Mouse (Mus musculus) kidney, embryonic 16.5 days (tissue): ENCODE measurements around the gene Gm11114. TPM values are rescaled to one million over a fixed set of nuclear protein-coding genes. Genes with fewer than 3 reads are reported as not detected.

Experiments used
- ATAC-seq: fragments of 200-750 bp; cut with Nextera tagmentation; 2 replicates; pipeline ENCODE4 v1.8.0; 2017; ENCODE audit warnings: moderate TSS enrichment; ENCODE audit not compliant: low FRiP score, low TSS enrichment
- H3K27ac ChIP-seq: fragments of 300-500 bp; sonication (generic); 2 replicates; pipeline ENCODE4 v1.5.1; 2014; ENCODE audit warnings: low read length
- H3K27me3 ChIP-seq: fragments of 300-500 bp; sonication (generic); 2 replicates; pipeline ENCODE4 v1.6.1; 2014; ENCODE audit warnings: low read length, control low read depth, mixed read lengths; ENCODE audit not compliant: insufficient read depth
- H3K36me3 ChIP-seq: fragments of 300-500 bp; sonication (generic); 2 replicates; pipeline ENCODE4 v1.6.1; 2014; ENCODE audit warnings: low read length, control low read depth, mixed read lengths; ENCODE audit not compliant: insufficient read depth
- H3K4me1 ChIP-seq: fragments of 300-500 bp; sonication (generic); 2 replicates; pipeline ENCODE4 v1.6.1; 2014; ENCODE audit warnings: low read length, control low read depth, mixed read lengths; ENCODE audit not compliant: insufficient read depth
- H3K4me2 ChIP-seq: fragments of 300-500 bp; sonication (generic); replicated peaks from 2 replicates; pipeline ENCODE4 v1.6.1; 2014; ENCODE audit warnings: low read depth, low read length
- H3K4me3 ChIP-seq: fragments of 300-500 bp; sonication (generic); 2 replicates; pipeline ENCODE4 v1.5.1; 2014; ENCODE audit warnings: mild to moderate bottlenecking, low read length
- H3K9ac ChIP-seq: fragments of 300-500 bp; sonication (generic); replicated peaks from 2 replicates; pipeline ENCODE4 v1.6.1; 2014; ENCODE audit warnings: low read length
- H3K9me3 ChIP-seq: fragments of 300-500 bp; sonication (generic); 2 replicates; pipeline ENCODE4 v1.6.1; 2016; ENCODE audit warnings: low read length, control low read depth
- WGBS: fragments of 180-500 bp; shearing (Covaris S2); extraction: QIAGEN DNeasy Blood & Tissue Kit; methylation state at CpG from one replicate; pipeline ENCODE4 v1.1.7; 2014; 5-methylcytosine and 5-hydroxymethylcytosine counted together
- polyA plus RNA-seq: library from polyadenylated mRNA; unstranded; fragments of >200 nt; fragmentation: Nextera tagmentation; extraction: Ambion mirVana; gene quantifications from 2 replicates; pipeline ENCODE4 v1.2.1, GENCODE M21; 2015

Gene Gm11114
- polyA plus RNA-seq, 1 experiment from 2014 or later: not detected

GRCm38 (mm10) chr9:85355559-85355958, 43.0 kb downstream of the Gm11114 start:
- H3K9me3 ChIP-seq: no peaks in the 10 kb centered on the region
- H3K4me1 ChIP-seq: no peaks in the 10 kb centered on the region
- no peaks in the 10 kb centered on the region for H3K27me3 ChIP-seq
- H3K36me3 ChIP-seq: no peaks in the 10 kb centered on the region
- 92% methylated on average over 5 of the region's 5 CpGs for WGBS
- H3K4me3 ChIP-seq: no peak overlapping the region
- no peak overlapping the region for H3K9ac ChIP-seq
- H3K27ac ChIP-seq: no peak overlapping the region
- H3K4me2 ChIP-seq: no peak overlapping the region
- ATAC-seq: no peak

DNA sequence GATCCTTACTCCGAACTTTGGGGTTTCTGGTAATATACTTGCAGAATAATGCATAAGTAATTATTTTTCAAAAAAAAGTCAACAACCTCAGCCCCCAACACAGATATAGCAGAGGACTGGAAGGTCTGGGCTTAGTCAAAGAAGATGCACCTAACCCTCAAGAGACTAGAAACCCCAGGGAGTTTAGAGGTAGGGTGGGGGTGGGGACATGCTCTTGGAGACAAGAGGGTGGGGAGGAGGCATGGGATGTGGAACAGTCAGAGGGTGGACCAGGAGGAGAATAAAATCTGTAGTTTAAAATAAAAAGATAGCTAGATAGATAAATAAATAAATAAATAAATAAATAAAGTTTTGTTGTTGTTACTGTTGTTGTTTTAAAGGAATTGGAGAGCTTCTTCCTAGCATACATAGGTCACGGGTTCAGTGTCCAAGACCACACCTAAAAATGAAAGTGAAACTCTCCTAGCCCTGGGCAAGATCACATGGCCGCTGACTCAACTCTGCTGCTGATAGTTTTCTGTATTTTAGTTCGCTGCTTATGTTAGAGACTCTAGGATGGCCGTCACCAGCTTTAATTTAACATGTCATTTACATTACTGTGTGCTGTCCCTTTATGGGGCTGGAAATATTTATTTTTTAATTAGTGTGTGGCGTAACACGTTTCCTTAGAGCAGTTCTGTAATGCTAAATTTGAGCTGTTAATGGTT, 44.7 kb downstream of the Gm11114 start:
- 83% methylated on average over 7 of the region's 7 CpGs for WGBS
- ATAC-seq: no peak
- Histone ChIP-seq H3K27ac (no peak overlapping the region), H3K4me1 (no peaks in the 10 kb centered on the region), H3K4me2 (no peak overlapping the region), H3K4me3 (no peak overlapping the region), H3K36me3 (no peaks in the 10 kb centered on the region), H3K9ac (no peak overlapping the region), H3K9me3 (no peaks in the 10 kb centered on the region), H3K27me3 (no peaks in the 10 kb centered on the region)

Other genes starting within 250 kb of the Gm11114 start
- gene Tent5a, start 14.6 kb downstream of the Gm11114 start, polyA plus RNA-seq: 2.8 and 3.0 TPM in 2 replicates